Mouse (Mus musculus) C2C12 (cell line): ENCODE results near the gene Tuft1.
"Not testable (repeated sequence)": the region's sequence is repeated elsewhere in the genome, so short reads cannot be mapped to it uniquely, and the experiment has no call there.

Experiments used
- CTCF ChIP-seq: IDR thresholded peaks from one replicate; pipeline ENCODE4 v1.5.1; 2011; ENCODE audit not compliant: control insufficient read depth, insufficient read depth, insufficient read length
- FOSL1 ChIP-seq: IDR thresholded peaks from one replicate; pipeline ENCODE4 v1.8.0; 2011; ENCODE audit warnings: mild to moderate bottlenecking, low read length; ENCODE audit not compliant: poor library complexity, insufficient read depth, severe bottlenecking
- MAX ChIP-seq: IDR thresholded peaks from one replicate; pipeline ENCODE4 v1.6.1; 2011; ENCODE audit warnings: mild to moderate bottlenecking, control low read depth
- MYOG ChIP-seq: IDR thresholded peaks from one replicate; pipeline ENCODE4 v1.6.1; 2011; ENCODE audit not compliant: control insufficient read depth, insufficient read length; ENCODE audit errors: extremely low read depth
- USF1 ChIP-seq: IDR thresholded peaks from one replicate; pipeline ENCODE4 v1.6.1; 2011; ENCODE audit warnings: low read depth, mild to moderate bottlenecking, control low read depth, moderate library complexity

GRCm38 (mm10) chr3:94689195-94689594 lies 30.5 kb upstream of the Tuft1 start:
- not testable (repeated sequence) for TF ChIP-seq CTCF, USF1, MAX, FOSL1, MYOG
